Mouse (Mus musculus): ENCODE results near the gene Dhx57. TPM values are rescaled to one million over a fixed set of nuclear protein-coding genes. Genes with fewer than 3 reads are reported as not detected.
A peak's percentile ranks its signal among the peaks of the same experiment; 100 is the strongest.
"Not testable (repeated sequence)": the region's sequence is repeated elsewhere in the genome, so short reads cannot be mapped to it uniquely, and the experiment has no call there.

The Dhx57 gene
- polyA plus RNA-seq, 1 experiment from 2014 or later: 15.2 TPM

- no peak for ATAC-seq (ENCODE audit: low read depth)
- Histone ChIP-seq H3K27ac (ENCODE audit: low read length) (no peak overlapping the region), H3K27me3 (ENCODE audit: control insufficient read depth, insufficient read depth, low read depth, low read length) (no peaks in the 10 kb centered on the region), H3K9me3 (ENCODE audit: control insufficient read depth, low read length) (no peaks in the 10 kb centered on the region), H3K4me3 (ENCODE audit: low read length) (no peak overlapping the region), H3K9ac (ENCODE audit: low read length) (no peak overlapping the region), H3K4me1 (replicated peaks; ENCODE audit: control insufficient read depth, insufficient read depth, low read length) (no peaks in the 10 kb centered on the region), H3K36me3 (ENCODE audit: control insufficient read depth, insufficient read depth, low read length) (peaks cover 27% of the 10 kb centered on the region), H3K4me2 (ENCODE audit: low read depth, low read length) (no peak overlapping the region)
- WGBS: 69% methylated on average over 4 of the region's 4 CpGs
Observed at GRCm38 (mm10) chr17:80278255-80278654, 12.0 kb downstream of the Dhx57 start.

- not testable (repeated sequence) for H3K27me3 ChIP-seq (ENCODE audit: control insufficient read depth, insufficient read depth, low read depth, low read length); H3K4me3 ChIP-seq (ENCODE audit: low read length); H3K4me2 ChIP-seq (ENCODE audit: low read depth, low read length); H3K9ac ChIP-seq (ENCODE audit: low read length); H3K27ac ChIP-seq (ENCODE audit: low read length); H3K9me3 ChIP-seq (ENCODE audit: control insufficient read depth, low read length); H3K4me1 ChIP-seq (replicated peaks; ENCODE audit: control insufficient read depth, insufficient read depth, low read length); ATAC-seq (ENCODE audit: low read depth)
- 95% methylated on average over 7 of the region's 7 CpGs for WGBS
- H3K36me3 ChIP-seq (ENCODE audit: control insufficient read depth, insufficient read depth, low read length): peaks cover 42% of the 10 kb centered on the region
Observed at GRCm38 (mm10) chr17:80270622-80271021, 19.7 kb downstream of the Dhx57 start.

GRCm38 (mm10) chr17:80268151-80268550 is 22.1 kb downstream of the Dhx57 start:
- Histone ChIP-seq H3K27me3 (ENCODE audit: control insufficient read depth, insufficient read depth, low read depth, low read length) (no peaks in the 10 kb centered on the region), H3K4me3 (ENCODE audit: low read length) (no peak overlapping the region), H3K27ac (ENCODE audit: low read length) (no peak overlapping the region), H3K9me3 (ENCODE audit: control insufficient read depth, low read length) (no peaks in the 10 kb centered on the region), H3K4me1 (replicated peaks; ENCODE audit: control insufficient read depth, insufficient read depth, low read length) (no peaks in the 10 kb centered on the region), H3K36me3 (ENCODE audit: control insufficient read depth, insufficient read depth, low read length) (peaks cover 44% of the 10 kb centered on the region), H3K9ac (ENCODE audit: low read length) (no peak overlapping the region), H3K4me2 (ENCODE audit: low read depth, low read length) (no peak overlapping the region)
- no peak for ATAC-seq (ENCODE audit: low read depth)
- 94% methylated on average over 3 of the region's 3 CpGs for WGBS

- ATAC-seq (ENCODE audit: low read depth): no peak
- Histone ChIP-seq H3K9me3 (ENCODE audit: control insufficient read depth, low read length) (no peaks in the 10 kb centered on the region), H3K4me1 (replicated peaks; ENCODE audit: control insufficient read depth, insufficient read depth, low read length) (no peaks in the 10 kb centered on the region), H3K9ac (ENCODE audit: low read length) (no peak overlapping the region), H3K4me2 (ENCODE audit: low read depth, low read length) (no peak overlapping the region), H3K27ac (ENCODE audit: low read length) (no peak overlapping the region), H3K27me3 (ENCODE audit: control insufficient read depth, insufficient read depth, low read depth, low read length) (no peaks in the 10 kb centered on the region), H3K36me3 (ENCODE audit: control insufficient read depth, insufficient read depth, low read length) (peaks cover 35% of the 10 kb centered on the region), H3K4me3 (ENCODE audit: low read length) (no peak overlapping the region)
- WGBS: 90% methylated on average over 4 of the region's 4 CpGs
Observed at GRCm38 (mm10) chr17:80267065-80267464, 23.2 kb downstream of the Dhx57 start.

GRCm38 (mm10) chr17:80255208-80255607 is 35.1 kb downstream of the Dhx57 start:
- Histone ChIP-seq H3K4me1 (replicated peaks; ENCODE audit: control insufficient read depth, insufficient read depth, low read length) (peaks cover 11% of the 10 kb centered on the region), H3K36me3 (ENCODE audit: control insufficient read depth, insufficient read depth, low read length) (peaks cover 44% of the 10 kb centered on the region)
- peak; percentile 73 for ATAC-seq (ENCODE audit: low read depth)

GRCm38 (mm10) chr17:80254421-80254820 is 35.9 kb downstream of the Dhx57 start:
- H3K9ac ChIP-seq (ENCODE audit: low read length): no peak overlapping the region
- WGBS: 94% methylated on average over 5 of the region's 5 CpGs
- H3K4me3 ChIP-seq (ENCODE audit: low read length): no peak overlapping the region
- no peaks in the 10 kb centered on the region for H3K27me3 ChIP-seq (ENCODE audit: control insufficient read depth, insufficient read depth, low read depth, low read length)
- peaks cover 11% of the 10 kb centered on the region for H3K4me1 ChIP-seq (replicated peaks; ENCODE audit: control insufficient read depth, insufficient read depth, low read length)
- no peak overlapping the region for H3K27ac ChIP-seq (ENCODE audit: low read length)
- ATAC-seq (ENCODE audit: low read depth): no peak
- no peaks in the 10 kb centered on the region for H3K9me3 ChIP-seq (ENCODE audit: control insufficient read depth, low read length)
- H3K36me3 ChIP-seq (ENCODE audit: control insufficient read depth, insufficient read depth, low read length): peaks cover 47% of the 10 kb centered on the region
- H3K4me2 ChIP-seq (ENCODE audit: low read depth, low read length): no peak overlapping the region

More at GRCm38 (mm10) chr17:80255208-80255607, 35.1 kb downstream of the Dhx57 start:
- Histone ChIP-seq H3K27me3 (ENCODE audit: control insufficient read depth, insufficient read depth, low read depth, low read length) (no peaks in the 10 kb centered on the region), H3K9ac (ENCODE audit: low read length) (no peak overlapping the region), H3K9me3 (ENCODE audit: control insufficient read depth, low read length) (no peaks in the 10 kb centered on the region), H3K27ac (ENCODE audit: low read length) (peak overlapping the region; percentile 19; the same call in 1 of the 2 replicates), H3K4me2 (ENCODE audit: low read depth, low read length) (no peak overlapping the region), H3K4me3 (ENCODE audit: low read length) (no peak overlapping the region)
- WGBS: 32% methylated on average over 13 of the region's 13 CpGs

GRCm38 (mm10) chr17:80252757-80253525 is 37.3 kb downstream of the Dhx57 start:
- 64% methylated on average over 13 of the region's 13 CpGs for WGBS
- H3K36me3 ChIP-seq (ENCODE audit: control insufficient read depth, insufficient read depth, low read length): peaks cover 43% of the 10 kb centered on the region

GRCm38 (mm10) chr17:80243116-80243515 is 47.2 kb downstream of the Dhx57 start:
- peak; percentile 86 for ATAC-seq (ENCODE audit: low read depth)
- H3K36me3 ChIP-seq (ENCODE audit: control insufficient read depth, insufficient read depth, low read length): peaks cover 35% of the 10 kb centered on the region
- H3K4me2 ChIP-seq (ENCODE audit: low read depth, low read length): no peak overlapping the region
- H3K4me3 ChIP-seq (ENCODE audit: low read length): no peak overlapping the region
- WGBS: 38% methylated on average over 13 of the region's 13 CpGs
- H3K27me3 ChIP-seq (ENCODE audit: control insufficient read depth, insufficient read depth, low read depth, low read length): no peaks in the 10 kb centered on the region
- H3K9ac ChIP-seq (ENCODE audit: low read length): no peak overlapping the region
- no peaks in the 10 kb centered on the region for H3K9me3 ChIP-seq (ENCODE audit: control insufficient read depth, low read length)
- no peaks in the 10 kb centered on the region; the same call in 1 of the 2 replicates for H3K4me1 ChIP-seq (replicated peaks; ENCODE audit: control insufficient read depth, insufficient read depth, low read length)
- no peak overlapping the region for H3K27ac ChIP-seq (ENCODE audit: low read length)

More at GRCm38 (mm10) chr17:80252757-80253525, 37.3 kb downstream of the Dhx57 start:
- peak; percentile 86 for ATAC-seq (ENCODE audit: low read depth)
- peak overlapping the region; percentile 18; the same call in 1 of the 2 replicates for H3K4me2 ChIP-seq (ENCODE audit: low read depth, low read length)
- H3K4me3 ChIP-seq (ENCODE audit: low read length): no peak overlapping the region
- no peaks in the 10 kb centered on the region for H3K27me3 ChIP-seq (ENCODE audit: control insufficient read depth, insufficient read depth, low read depth, low read length)
- peaks cover 11% of the 10 kb centered on the region for H3K4me1 ChIP-seq (replicated peaks; ENCODE audit: control insufficient read depth, insufficient read depth, low read length)
- H3K9me3 ChIP-seq (ENCODE audit: control insufficient read depth, low read length): no peaks in the 10 kb centered on the region
- peak overlapping the region; percentile 92 for H3K27ac ChIP-seq (ENCODE audit: low read length)
- 0 out of 2 replicates have a peak overlapping the region, but pooled peaks have one; percentile 11 for H3K9ac ChIP-seq (ENCODE audit: low read length)

GRCm38 (mm10) chr17:80241594-80241993 is 48.7 kb downstream of the Dhx57 start:
- H3K4me1 ChIP-seq (replicated peaks; ENCODE audit: control insufficient read depth, insufficient read depth, low read length): no peaks in the 10 kb centered on the region; the same call in 1 of the 2 replicates

More at GRCm38 (mm10) chr17:80241594-80241993, 48.7 kb downstream of the Dhx57 start:
- no peak overlapping the region for H3K4me2 ChIP-seq (ENCODE audit: low read depth, low read length)
- H3K36me3 ChIP-seq (ENCODE audit: control insufficient read depth, insufficient read depth, low read length): peaks cover 36% of the 10 kb centered on the region
- no peak overlapping the region for H3K27ac ChIP-seq (ENCODE audit: low read length)
- no peak overlapping the region for H3K4me3 ChIP-seq (ENCODE audit: low read length)
- no peak overlapping the region for H3K9ac ChIP-seq (ENCODE audit: low read length)
- ATAC-seq (ENCODE audit: low read depth): no peak
- H3K27me3 ChIP-seq (ENCODE audit: control insufficient read depth, insufficient read depth, low read depth, low read length): no peaks in the 10 kb centered on the region
- no peaks in the 10 kb centered on the region for H3K9me3 ChIP-seq (ENCODE audit: control insufficient read depth, low read length)
- 85% methylated on average over 9 of the region's 9 CpGs for WGBS
